Mouse (Mus musculus) forebrain, embryonic 15.5 days (tissue): Measurements from ENCODE around the gene Flrt1. TPM values are rescaled to one million over a fixed set of nuclear protein-coding genes. Genes with fewer than 3 reads are reported as not detected.

Experiments used
- ATAC-seq: fragments of 200-750 bp; cut with Nextera tagmentation; replicated peaks from 2 replicates; pipeline ENCODE4 v1.8.0; 2017; ENCODE audit warnings: mild to moderate bottlenecking, moderate TSS enrichment, moderate library complexity
- H3K27ac ChIP-seq: fragments of 300-500 bp; sonication (generic); replicated peaks from 2 replicates; pipeline ENCODE4 v1.5.1; 2015; ENCODE audit warnings: mild to moderate bottlenecking, inconsistent platforms
- H3K27me3 ChIP-seq: fragments of 300-500 bp; sonication (generic); 2 replicates; pipeline ENCODE4 v1.6.1; 2015; ENCODE audit warnings: inconsistent platforms
- H3K36me3 ChIP-seq: fragments of 300-500 bp; sonication (generic); 2 replicates; pipeline ENCODE4 v1.6.1; 2015; ENCODE audit warnings: mild to moderate bottlenecking, inconsistent platforms
- H3K4me1 ChIP-seq: fragments of 300-500 bp; sonication (generic); 2 replicates; pipeline ENCODE4 v1.6.1; 2015; ENCODE audit warnings: inconsistent platforms
- H3K4me2 ChIP-seq: fragments of 300-500 bp; sonication (generic); replicated peaks from 2 replicates; pipeline ENCODE4 v1.6.1; 2015; ENCODE audit warnings: mild to moderate bottlenecking, inconsistent platforms
- H3K4me3 ChIP-seq: fragments of 300-500 bp; sonication (generic); 2 replicates; pipeline ENCODE4 v1.5.1; 2015; ENCODE audit warnings: mild to moderate bottlenecking, inconsistent platforms
- H3K9ac ChIP-seq: fragments of 300-500 bp; sonication (generic); replicated peaks from 2 replicates; pipeline ENCODE4 v1.6.1; 2015; ENCODE audit warnings: mild to moderate bottlenecking, inconsistent platforms
- H3K9me3 ChIP-seq: fragments of 300-500 bp; sonication (generic); 2 replicates; pipeline ENCODE4 v1.6.1; 2016; ENCODE audit warnings: inconsistent platforms
- WGBS: fragments of 180-500 bp; shearing (Covaris S2); methylation state at CpG from one replicate; pipeline ENCODE4 v1.1.7; 2015; ENCODE audit warnings: mixed read lengths; 5-methylcytosine and 5-hydroxymethylcytosine counted together
- polyA plus RNA-seq: library from polyadenylated mRNA; unstranded; fragments of >200 nt; fragmentation: Nextera tagmentation; extraction: Ambion mirVana; gene quantifications from 2 replicates; pipeline ENCODE4 v1.2.1, GENCODE M21; 2015

Flrt1 gene
- polyA plus RNA-seq, 1 experiment from 2014 or later: 14.9 TPM

DNA sequence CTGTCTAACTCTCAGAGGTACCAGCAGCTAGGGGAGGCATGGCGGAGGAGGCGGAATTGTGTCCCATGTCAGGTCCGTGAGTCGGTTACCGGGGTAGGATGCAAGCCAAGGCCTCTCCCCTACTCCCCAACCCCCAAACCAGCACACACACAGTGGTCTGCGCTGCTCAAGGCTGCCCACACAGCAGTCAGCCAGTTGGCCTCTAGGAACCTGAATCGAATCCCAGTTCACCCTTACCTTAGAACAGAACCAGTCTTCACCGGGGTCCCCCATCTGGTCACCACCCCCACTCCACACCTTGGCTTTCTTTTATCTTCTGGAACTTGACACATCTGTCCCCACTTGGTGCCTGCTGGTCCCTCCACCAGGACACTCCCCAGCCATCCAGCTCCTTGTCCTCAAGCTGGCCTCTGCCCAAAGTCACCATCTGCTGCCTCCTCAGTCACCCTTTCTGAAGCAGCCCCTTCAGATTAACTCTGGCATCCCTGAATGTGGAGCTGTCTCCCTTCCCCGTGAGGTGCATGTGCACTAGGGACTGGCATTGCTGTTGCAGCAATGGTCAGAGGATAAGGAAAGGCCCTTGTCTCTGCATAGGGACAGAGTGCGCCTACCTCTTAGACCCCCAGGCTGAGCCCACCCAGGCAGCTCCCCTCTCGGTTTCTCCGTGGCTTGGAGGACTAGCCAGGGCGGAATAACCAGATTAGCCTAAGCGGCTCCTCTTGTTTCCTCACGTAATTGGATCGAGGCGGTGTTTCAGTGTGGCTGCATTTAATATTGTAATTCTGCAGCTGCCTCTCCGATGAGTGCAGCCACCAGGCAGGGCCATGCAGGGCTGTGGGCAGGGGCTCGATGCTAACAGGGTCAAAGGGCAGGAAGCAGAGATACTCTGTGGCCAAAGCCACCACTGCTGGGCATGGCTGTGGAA is 23.3 kb upstream of the Flrt1 start:
- Histone ChIP-seq H3K27ac (peak overlapping the region; percentile 74), H3K4me1 (peaks cover 57% of the 10 kb centered on the region), H3K9me3 (no peaks in the 10 kb centered on the region), H3K4me3 (no peak overlapping the region), H3K4me2 (no peak overlapping the region), H3K36me3 (no peaks in the 10 kb centered on the region), H3K9ac (0 out of 2 replicates have a peak overlapping the region, but pooled peaks have one; percentile 5), H3K27me3 (no peaks in the 10 kb centered on the region)
- no peak for ATAC-seq
- WGBS: 32% methylated on average over 19 of the region's 19 CpGs

GRCm38 (mm10) chr19:7126933-7127332 is 21.4 kb upstream of the Flrt1 start:
- Histone ChIP-seq H3K27me3 (no peaks in the 10 kb centered on the region), H3K36me3 (no peaks in the 10 kb centered on the region), H3K4me3 (no peak overlapping the region), H3K4me1 (peaks cover 53% of the 10 kb centered on the region), H3K4me2 (no peak overlapping the region), H3K9ac (no peak overlapping the region), H3K9me3 (no peaks in the 10 kb centered on the region), H3K27ac (no peak overlapping the region)
- 75% methylated on average over 2 of the region's 2 CpGs for WGBS
- ATAC-seq: no peak

GRCm38 (mm10) chr19:7126209-7126608 is 20.7 kb upstream of the Flrt1 start:
- no peak for ATAC-seq
- peaks cover 57% of the 10 kb centered on the region for H3K4me1 ChIP-seq
- no peak overlapping the region for H3K27ac ChIP-seq
- no peaks in the 10 kb centered on the region for H3K9me3 ChIP-seq
- H3K36me3 ChIP-seq: no peaks in the 10 kb centered on the region
- no peak overlapping the region for H3K4me3 ChIP-seq
- H3K27me3 ChIP-seq: no peaks in the 10 kb centered on the region
- 88% methylated on average over 1 of the region's 1 CpGs for WGBS
- H3K4me2 ChIP-seq: no peak overlapping the region
- no peak overlapping the region for H3K9ac ChIP-seq

- Histone ChIP-seq H3K4me2 (no peak overlapping the region), H3K9me3 (no peaks in the 10 kb centered on the region), H3K27me3 (no peaks in the 10 kb centered on the region), H3K4me1 (peaks cover 57% of the 10 kb centered on the region), H3K27ac (no peak overlapping the region), H3K36me3 (no peaks in the 10 kb centered on the region), H3K9ac (no peak overlapping the region), H3K4me3 (no peak overlapping the region)
- 92% methylated on average over 4 of the region's 4 CpGs for whole genome bisulfite sequencing
- ATAC-seq: no peak
Measured at GRCm38 (mm10) chr19:7125526-7126156, 20.1 kb upstream of the Flrt1 start.

GRCm38 (mm10) chr19:7122698-7123306 is 17.3 kb upstream of the Flrt1 start:
- Histone ChIP-seq H3K9ac (no peak overlapping the region), H3K36me3 (no peaks in the 10 kb centered on the region), H3K4me2 (no peak overlapping the region), H3K4me3 (no peak overlapping the region), H3K9me3 (no peaks in the 10 kb centered on the region), H3K27ac (peak overlapping the region; percentile 70), H3K27me3 (no peaks in the 10 kb centered on the region), H3K4me1 (peaks cover 32% of the 10 kb centered on the region)
- WGBS: 35% methylated on average over 10 of the region's 10 CpGs
- ATAC-seq: peak; percentile 53

- Histone ChIP-seq H3K4me1 (peaks cover 26% of the 10 kb centered on the region), H3K27me3 (no peaks in the 10 kb centered on the region), H3K9ac (no peak overlapping the region), H3K4me2 (no peak overlapping the region), H3K4me3 (no peak overlapping the region), H3K9me3 (no peaks in the 10 kb centered on the region), H3K36me3 (no peaks in the 10 kb centered on the region), H3K27ac (peak overlapping the region; percentile 70)
- ATAC-seq: peak; percentile 60
- 40% methylated on average over 4 of the region's 4 CpGs for WGBS
Measured at GRCm38 (mm10) chr19:7122277-7122676, 16.7 kb upstream of the Flrt1 start.

- no peak for ATAC-seq
- no peak overlapping the region for H3K9ac ChIP-seq
- no peak overlapping the region for H3K4me2 ChIP-seq
- no peak overlapping the region for H3K4me3 ChIP-seq
- no peak overlapping the region for H3K27ac ChIP-seq
- H3K4me1 ChIP-seq: peaks cover 21% of the 10 kb centered on the region
- H3K9me3 ChIP-seq: no peaks in the 10 kb centered on the region
- H3K36me3 ChIP-seq: no peaks in the 10 kb centered on the region
- H3K27me3 ChIP-seq: no peaks in the 10 kb centered on the region
- 80% methylated on average over 11 of the region's 11 CpGs for WGBS
Measured at GRCm38 (mm10) chr19:7121252-7121651, 15.7 kb upstream of the Flrt1 start.

DNA sequence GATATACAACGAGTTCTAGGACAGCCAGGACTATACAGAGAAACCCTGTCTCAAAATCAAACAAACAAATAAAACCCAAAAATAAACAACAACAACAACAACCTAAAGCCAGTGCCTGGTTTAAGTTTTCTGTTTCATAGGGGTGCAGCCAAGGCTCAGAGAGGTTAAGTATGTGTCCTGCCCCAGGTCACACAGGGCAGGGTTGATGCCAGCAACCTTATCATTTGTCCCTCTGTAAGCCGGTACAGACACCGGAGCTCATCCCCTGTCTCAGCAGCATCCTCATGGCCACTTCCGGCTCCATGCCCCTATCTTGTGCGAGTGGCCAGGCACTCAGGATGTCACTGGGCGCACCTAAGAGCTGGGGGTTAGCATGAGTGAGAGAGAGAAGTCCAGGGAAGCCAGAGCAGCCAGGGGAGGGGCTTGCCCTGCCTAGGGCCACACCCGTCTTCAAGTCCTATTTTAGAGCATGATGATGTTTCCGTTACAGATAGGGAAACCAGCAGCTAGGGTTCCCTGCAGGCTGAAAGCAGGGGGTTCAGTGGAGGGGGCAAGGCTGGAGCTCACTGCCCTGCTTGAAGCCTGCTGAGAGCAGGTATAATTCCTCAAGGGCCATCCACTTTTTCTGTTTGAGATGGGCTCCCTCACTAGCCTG is 12.3 kb upstream of the Flrt1 start:
- Histone ChIP-seq H3K4me3 (no peak overlapping the region), H3K4me1 (peaks cover 35% of the 10 kb centered on the region), H3K36me3 (no peaks in the 10 kb centered on the region), H3K9ac (no peak overlapping the region), H3K27me3 (no peaks in the 10 kb centered on the region), H3K4me2 (no peak overlapping the region), H3K9me3 (no peaks in the 10 kb centered on the region), H3K27ac (no peak overlapping the region)
- no peak for ATAC-seq
- WGBS: 81% methylated on average over 8 of the region's 8 CpGs

- Histone ChIP-seq H3K9ac (no peak overlapping the region), H3K27me3 (no peaks in the 10 kb centered on the region), H3K4me2 (no peak overlapping the region), H3K4me1 (peaks cover 34% of the 10 kb centered on the region), H3K36me3 (no peaks in the 10 kb centered on the region), H3K27ac (no peak overlapping the region), H3K9me3 (no peaks in the 10 kb centered on the region), H3K4me3 (no peak overlapping the region)
- 66% methylated on average over 4 of the region's 4 CpGs for WGBS
- no peak for ATAC-seq
Measured at GRCm38 (mm10) chr19:7117141-7117540, 11.6 kb upstream of the Flrt1 start.

DNA sequence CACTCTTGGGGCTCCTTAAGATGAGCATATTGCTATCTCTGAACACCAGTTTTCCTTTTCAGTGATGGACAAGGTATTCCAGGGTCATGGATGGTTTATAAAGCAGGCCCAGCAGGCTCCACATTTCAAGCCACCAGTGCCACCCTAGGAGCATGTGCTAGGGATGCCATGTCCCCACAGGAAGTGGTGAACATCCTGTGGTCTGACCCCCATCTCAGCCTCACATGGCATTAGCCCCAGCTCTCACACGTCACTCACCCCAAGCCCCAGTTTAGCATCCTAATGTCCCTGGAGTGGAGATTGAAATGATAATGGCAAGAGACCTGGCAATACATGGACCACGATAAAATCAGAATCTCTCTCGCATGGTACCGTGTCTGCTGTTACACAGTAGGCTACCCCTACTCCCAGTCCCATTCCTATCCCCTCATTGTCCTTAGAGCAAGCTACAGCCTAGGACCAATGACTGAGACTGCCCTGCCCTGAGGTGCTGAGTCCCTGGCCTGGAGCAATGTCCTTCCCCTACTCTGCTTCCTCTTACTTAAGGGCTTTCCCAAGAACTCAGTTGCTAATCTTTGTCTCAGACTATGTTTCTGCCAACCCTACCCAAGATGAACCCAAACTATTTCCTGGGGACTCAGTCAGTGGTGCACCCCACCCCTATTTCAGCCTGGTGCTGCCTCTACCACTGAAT is 10.7 kb upstream of the Flrt1 start:
- Histone ChIP-seq H3K27me3 (no peaks in the 10 kb centered on the region), H3K9ac (no peak overlapping the region), H3K27ac (no peak overlapping the region), H3K4me2 (no peak overlapping the region), H3K4me1 (peaks cover 29% of the 10 kb centered on the region), H3K9me3 (no peaks in the 10 kb centered on the region), H3K4me3 (no peak overlapping the region), H3K36me3 (no peaks in the 10 kb centered on the region)
- ATAC-seq: no peak
- WGBS: 82% methylated on average over 4 of the region's 4 CpGs

DNA sequence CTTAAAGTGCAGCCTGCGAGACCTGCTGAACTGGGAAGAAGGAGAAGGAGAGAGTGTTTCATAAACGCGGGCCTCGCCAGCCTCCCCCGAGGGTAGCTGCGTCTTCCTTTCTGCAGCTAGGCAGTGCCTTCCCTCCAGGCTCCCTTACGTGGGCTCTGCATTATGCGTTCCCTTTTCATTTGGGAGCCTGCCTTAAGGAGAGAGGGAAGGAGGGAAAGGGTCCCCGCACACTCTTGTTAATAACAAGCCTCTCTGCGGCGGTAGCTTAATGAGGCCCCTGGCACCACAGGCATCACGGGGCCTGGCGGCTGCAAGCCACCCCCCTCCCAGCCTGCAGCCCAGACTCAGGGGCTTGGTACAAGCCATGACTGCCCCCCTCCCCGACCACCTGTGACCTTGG is 8.0 kb upstream of the Flrt1 start:
- ATAC-seq: 0 out of 2 replicates have a peak, but pooled peaks have one; percentile 14
- peaks cover 53% of the 10 kb centered on the region for H3K4me1 ChIP-seq
- 8% methylated on average over 14 of the region's 14 CpGs for WGBS

More for the DNA sequence above, 8.0 kb upstream of the Flrt1 start:
- Histone ChIP-seq H3K9me3 (no peaks in the 10 kb centered on the region), H3K27ac (peak overlapping the region; percentile 49), H3K27me3 (no peaks in the 10 kb centered on the region), H3K9ac (0 out of 2 replicates have a peak overlapping the region, but pooled peaks have one; percentile 6), H3K4me2 (no peak overlapping the region), H3K4me3 (no peak overlapping the region), H3K36me3 (no peaks in the 10 kb centered on the region)
